Mouse (Mus musculus): Measurements from ENCODE around the gene Mob3a. TPM values are rescaled to one million over a fixed set of nuclear protein-coding genes. Genes with fewer than 3 reads are reported as not detected.

Gene Mob3a
- polyA plus RNA-seq, 1 experiment from 2014 or later: 54.7 TPM

- no peak overlapping the region for H3K27ac ChIP-seq
- H3K9me3 ChIP-seq: no peaks in the 10 kb centered on the region
- no peaks in the 10 kb centered on the region for H3K27me3 ChIP-seq (ENCODE audit: poor library complexity, severe bottlenecking)
- WGBS: 94% methylated on average over 6 of the region's 6 CpGs
- peaks cover 33% of the 10 kb centered on the region for H3K4me1 ChIP-seq
- peaks cover 38% of the 10 kb centered on the region for H3K36me3 ChIP-seq (replicated peaks)
- H3K4me3 ChIP-seq: no peak overlapping the region
- no peak for DNase-seq (ENCODE audit: extremely low spot score, low spot score)
Measured at GRCm38 (mm10) chr10:80682003-80682402, 19.8 kb downstream of the Mob3a start.

GRCm38 (mm10) chr10:80680260-80680696 lies 21.5 kb downstream of the Mob3a start:
- H3K27ac ChIP-seq: no peak overlapping the region
- DNase-seq (ENCODE audit: extremely low spot score, low spot score): no peak
- H3K4me3 ChIP-seq: no peak overlapping the region
- H3K4me1 ChIP-seq: peaks cover 41% of the 10 kb centered on the region
- 82% methylated on average over 2 of the region's 2 CpGs for WGBS
- H3K27me3 ChIP-seq (ENCODE audit: poor library complexity, severe bottlenecking): no peaks in the 10 kb centered on the region
- no peaks in the 10 kb centered on the region for H3K9me3 ChIP-seq
- H3K36me3 ChIP-seq (replicated peaks): peaks cover 21% of the 10 kb centered on the region

- Histone ChIP-seq H3K9me3 (no peaks in the 10 kb centered on the region), H3K27ac (peak overlapping the region; percentile 96; the same call in 1 of the 2 replicates), H3K36me3 (replicated peaks) (peaks cover 15% of the 10 kb centered on the region), H3K4me1 (peaks cover 47% of the 10 kb centered on the region), H3K4me3 (no peak overlapping the region), H3K27me3 (ENCODE audit: poor library complexity, severe bottlenecking) (no peaks in the 10 kb centered on the region)
- 73% methylated on average over 9 of the region's 9 CpGs for WGBS
- DNase-seq (ENCODE audit: extremely low spot score, low spot score): no peak
Measured at GRCm38 (mm10) chr10:80679556-80680259, 22.1 kb downstream of the Mob3a start.

GRCm38 (mm10) chr10:80678601-80679377 lies 23.0 kb downstream of the Mob3a start:
- 55% methylated on average over 9 of the region's 10 CpGs for WGBS
- Histone ChIP-seq H3K4me3 (peak overlapping the region; percentile 99), H3K4me1 (peaks cover 56% of the 10 kb centered on the region), H3K27ac (peak overlapping the region; percentile 96), H3K36me3 (replicated peaks) (peaks cover 12% of the 10 kb centered on the region), H3K9me3 (no peaks in the 10 kb centered on the region), H3K27me3 (ENCODE audit: poor library complexity, severe bottlenecking) (no peaks in the 10 kb centered on the region)
- no peak for DNase-seq (ENCODE audit: extremely low spot score, low spot score)

- Histone ChIP-seq H3K4me3 (peak within 1 kb of the TSS; percentile 99), H3K4me1 (peaks cover 64% of the 10 kb centered on the region), H3K9me3 (no peaks in the 10 kb centered on the region), H3K27me3 (ENCODE audit: poor library complexity, severe bottlenecking) (no peaks in the 10 kb centered on the region), H3K36me3 (replicated peaks) (peaks cover 15% of the 10 kb centered on the region), H3K27ac (peak within 1 kb of the TSS; percentile 96)
- DNase-seq (ENCODE audit: extremely low spot score, low spot score): no peak
- whole genome bisulfite sequencing: 44% methylated on average over 8 of the region's 8 CpGs
Measured at GRCm38 (mm10) chr10:80677942-80678436, 23.8 kb downstream of the Mob3a start, which contains the start of gene Mknk2. TSS of gene Mknk2 (minus strand) at chr10:80678112.

- Histone ChIP-seq H3K4me3 (peak overlapping the region; percentile 99), H3K27ac (peak overlapping the region; percentile 96), H3K9me3 (no peaks in the 10 kb centered on the region), H3K4me1 (peaks cover 71% of the 10 kb centered on the region), H3K36me3 (replicated peaks) (peaks cover 19% of the 10 kb centered on the region), H3K27me3 (ENCODE audit: poor library complexity, severe bottlenecking) (no peaks in the 10 kb centered on the region)
- no peak for DNase-seq (ENCODE audit: extremely low spot score, low spot score)
- 51% methylated on average over 9 of the region's 9 CpGs for WGBS
Measured at GRCm38 (mm10) chr10:80677128-80677875, 24.5 kb downstream of the Mob3a start.

GRCm38 (mm10) chr10:80676198-80676928 lies 25.4 kb downstream of the Mob3a start:
- Histone ChIP-seq H3K9me3 (no peaks in the 10 kb centered on the region), H3K4me1 (peaks cover 76% of the 10 kb centered on the region), H3K4me3 (peak overlapping the region; percentile 99), H3K27ac (peak overlapping the region; percentile 96), H3K27me3 (ENCODE audit: poor library complexity, severe bottlenecking) (no peaks in the 10 kb centered on the region), H3K36me3 (replicated peaks) (peaks cover 28% of the 10 kb centered on the region)
- WGBS: 2% methylated on average over 77 of the region's 78 CpGs
- DNase-seq (ENCODE audit: extremely low spot score, low spot score): peak; percentile 100

GRCm38 (mm10) chr10:80675405-80676197 lies 26.2 kb downstream of the Mob3a start:
- Histone ChIP-seq H3K27me3 (ENCODE audit: poor library complexity, severe bottlenecking) (no peaks in the 10 kb centered on the region), H3K4me1 (peaks cover 76% of the 10 kb centered on the region), H3K27ac (peak overlapping the region; percentile 96), H3K36me3 (replicated peaks) (peaks cover 36% of the 10 kb centered on the region), H3K4me3 (peak overlapping the region; percentile 99), H3K9me3 (no peaks in the 10 kb centered on the region)
- WGBS: under 1% methylated on average over 40 of the region's 54 CpGs
- DNase-seq (ENCODE audit: extremely low spot score, low spot score): no peak

GRCm38 (mm10) chr10:80674851-80675404 lies 26.8 kb downstream of the Mob3a start:
- Histone ChIP-seq H3K27me3 (ENCODE audit: poor library complexity, severe bottlenecking) (no peaks in the 10 kb centered on the region), H3K36me3 (replicated peaks) (peaks cover 43% of the 10 kb centered on the region), H3K9me3 (no peaks in the 10 kb centered on the region), H3K27ac (peak overlapping the region; percentile 96), H3K4me1 (peaks cover 72% of the 10 kb centered on the region), H3K4me3 (peak overlapping the region; percentile 99)
- 29% methylated on average over 6 of the region's 6 CpGs for whole genome bisulfite sequencing
- peak; percentile 27 for DNase-seq (ENCODE audit: extremely low spot score, low spot score)

GRCm38 (mm10) chr10:80674161-80674711 lies 27.5 kb downstream of the Mob3a start:
- H3K27me3 ChIP-seq (ENCODE audit: poor library complexity, severe bottlenecking): no peaks in the 10 kb centered on the region
- H3K27ac ChIP-seq: peak overlapping the region; percentile 96
- DNase-seq (ENCODE audit: extremely low spot score, low spot score): no peak
- peaks cover 66% of the 10 kb centered on the region for H3K4me1 ChIP-seq
- H3K4me3 ChIP-seq: peak overlapping the region; percentile 99
- 72% methylated on average over 5 of the region's 5 CpGs for WGBS
- no peaks in the 10 kb centered on the region for H3K9me3 ChIP-seq
- H3K36me3 ChIP-seq (replicated peaks): peaks cover 50% of the 10 kb centered on the region

GRCm38 (mm10) chr10:80673690-80674089 lies 28.1 kb downstream of the Mob3a start:
- peak overlapping the region; percentile 96 for H3K27ac ChIP-seq
- peaks cover 55% of the 10 kb centered on the region for H3K36me3 ChIP-seq (replicated peaks)
- DNase-seq (ENCODE audit: extremely low spot score, low spot score): no peak
- no peaks in the 10 kb centered on the region for H3K9me3 ChIP-seq
- peak overlapping the region; percentile 99 for H3K4me3 ChIP-seq
- 91% methylated on average over 3 of the region's 3 CpGs for WGBS
- peaks cover 60% of the 10 kb centered on the region for H3K4me1 ChIP-seq
- H3K27me3 ChIP-seq (ENCODE audit: poor library complexity, severe bottlenecking): no peaks in the 10 kb centered on the region

Measured in forebrain, embryonic 10.5 days (tissue).